Mouse (Mus musculus) adrenal gland, postnatal 14 days (tissue): ENCODE results near the gene Slc39a10. TPM values are rescaled to one million over a fixed set of nuclear protein-coding genes. Genes with fewer than 3 reads are reported as not detected.

Source experiments
- DNase-seq: peaks from one replicate; pipeline ENCODE4 v3.0.0; 2021; ENCODE audit warnings: mixed read lengths
- long read RNA-seq, 2 experiments: library from polyadenylated mRNA; stranded (forward); transcript quantifications; one replicate each; pipeline ENCODE4 v2.0.0; 2021
- total RNA-seq: library from RNA; stranded (reverse); gene quantifications from 2 replicates; pipeline ENCODE4 v1.2.3, GENCODE M21; 2021

Gene Slc39a10
- total RNA-seq = 18.6 and 19.3 TPM in 2 replicates
- long read RNA-seq, experiment 1, full-length matches to known transcripts = 11 of 20 reads
- long read RNA-seq, experiment 1, partial matches to known transcripts = 2 of 20 reads
- long read RNA-seq, experiment 1, other reads (novel, unspliced or antisense) = 7 of 20 reads
- long read RNA-seq, experiment 2, full-length matches to known transcripts = 8 of 14 reads
- long read RNA-seq, experiment 2, partial matches to known transcripts = 2 of 14 reads
- long read RNA-seq, experiment 2, other reads (novel, unspliced or antisense) = 4 of 14 reads

DNA sequence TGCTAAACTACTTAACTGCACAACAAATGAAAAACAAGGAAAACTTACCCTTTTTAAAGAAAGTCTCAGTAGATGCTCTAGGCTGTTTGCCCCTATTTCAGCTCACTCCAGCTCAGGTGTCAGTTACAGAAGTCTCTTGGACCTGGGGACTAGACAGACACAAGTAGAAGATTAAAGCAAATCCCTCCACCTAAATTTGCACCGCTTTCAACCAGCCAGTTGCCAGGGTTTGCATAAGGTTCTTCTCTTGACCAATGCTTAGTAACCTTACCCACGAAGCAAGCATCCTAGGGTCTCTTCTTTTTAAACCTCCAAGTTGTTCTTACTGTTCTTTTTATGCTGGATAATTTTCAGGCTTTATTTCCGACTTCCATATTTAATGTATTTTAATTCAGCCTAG lies at the start of gene Slc39a10:
Gene Slc39a10 (minus strand): TSS at position 101 of the 400 bp plus-strand sequence.
- DNase-seq = no peak

DNA sequence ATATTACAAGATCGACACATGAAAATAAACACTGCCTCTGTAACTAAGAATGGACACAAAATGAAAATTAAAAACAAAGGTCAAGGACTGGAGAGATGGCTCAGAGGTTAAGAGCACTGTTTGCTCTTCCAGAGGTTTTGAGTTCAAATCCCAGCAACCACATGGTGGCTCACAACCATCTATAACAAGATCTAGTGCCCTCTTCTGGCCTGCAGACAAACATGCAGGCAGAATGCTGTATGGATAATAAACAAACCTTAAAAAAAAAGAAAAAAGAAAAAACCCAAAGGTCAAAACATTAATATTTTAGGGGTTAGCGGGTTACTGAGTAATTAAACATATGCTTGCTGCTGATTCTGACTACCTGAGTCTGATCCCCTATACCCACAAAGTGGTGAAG lies 46.6 kb upstream of the Slc39a10 start:
- DNase-seq = no peak

DNA sequence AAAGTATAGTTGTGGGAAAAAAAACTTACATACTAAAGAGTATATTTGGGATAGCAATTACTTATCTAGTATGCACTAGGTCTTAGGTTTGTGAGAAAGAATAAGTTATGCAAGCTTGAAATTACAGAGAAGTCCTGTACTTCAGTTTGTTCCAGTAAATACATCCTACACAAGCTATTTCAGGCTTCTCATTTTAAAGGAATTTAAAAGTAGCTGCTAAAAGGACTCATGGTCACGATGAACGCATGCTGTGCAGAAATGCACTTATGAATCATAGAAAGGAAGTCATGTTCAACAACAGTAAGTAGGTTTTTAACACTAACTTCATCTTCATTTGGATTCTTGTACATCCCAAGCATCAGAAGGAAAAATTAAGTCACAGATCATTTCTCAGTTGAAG lies 45.0 kb upstream of the Slc39a10 start:
- DNase-seq = no peak

DNA sequence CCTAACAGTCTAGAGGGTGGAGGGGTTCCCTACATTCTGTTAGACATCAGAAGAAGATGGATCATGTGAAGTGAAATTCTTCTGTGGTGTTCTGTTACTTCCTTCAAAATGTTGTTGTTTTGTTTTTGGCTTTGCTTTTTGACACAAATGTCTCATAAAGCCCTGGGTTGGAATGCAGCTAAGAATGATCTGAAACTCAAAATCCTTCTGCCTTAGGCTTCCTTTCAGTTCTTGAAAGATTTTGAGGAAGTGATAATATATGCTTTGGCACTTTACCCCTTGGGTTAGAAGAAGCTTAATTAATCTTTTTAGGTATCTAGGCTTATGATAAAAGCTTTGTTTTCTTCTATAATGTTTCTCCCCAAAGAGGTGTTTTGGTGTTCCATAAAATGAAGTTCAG lies 34.5 kb upstream of the Slc39a10 start:
- no peak for DNase-seq

DNA sequence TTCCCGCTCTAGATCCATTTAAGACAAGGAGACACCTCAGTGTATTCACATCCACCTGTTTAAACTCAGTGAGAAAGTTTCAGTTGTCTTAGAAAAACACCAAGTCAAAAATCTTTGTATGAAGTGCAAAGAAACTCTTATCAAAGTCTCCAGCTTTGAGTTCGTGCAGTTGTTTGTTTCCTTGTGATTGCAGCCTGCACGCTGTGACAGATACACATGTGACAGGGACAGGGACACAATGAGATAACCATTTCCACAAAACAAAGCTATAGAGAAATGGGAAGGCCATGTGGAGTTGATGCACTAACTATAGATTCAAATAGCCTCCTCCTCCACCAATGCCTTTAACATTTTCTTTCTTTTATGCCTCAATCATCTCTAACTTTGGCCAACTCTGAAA lies 33.6 kb upstream of the Slc39a10 start:
- no peak for DNase-seq

DNA sequence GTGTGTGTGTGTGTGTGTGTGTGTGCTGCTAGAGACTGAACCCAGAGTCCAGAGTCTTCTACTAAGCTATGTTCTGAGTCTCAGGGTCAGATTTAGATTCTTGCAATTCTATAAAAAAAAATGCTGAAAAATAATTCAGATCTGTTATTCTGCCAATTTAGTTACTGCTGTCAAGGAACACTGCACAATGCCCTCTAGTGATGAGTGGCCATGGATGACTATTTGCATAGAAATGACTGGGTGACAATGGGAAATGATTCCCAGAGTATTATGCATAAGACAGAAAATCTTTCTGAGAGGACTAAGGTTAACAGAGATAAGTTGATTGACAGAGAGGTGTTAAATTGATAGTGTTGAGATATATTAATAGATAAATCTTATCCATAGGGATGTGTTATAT lies 32.3 kb upstream of the Slc39a10 start:
- no peak for DNase-seq

DNA sequence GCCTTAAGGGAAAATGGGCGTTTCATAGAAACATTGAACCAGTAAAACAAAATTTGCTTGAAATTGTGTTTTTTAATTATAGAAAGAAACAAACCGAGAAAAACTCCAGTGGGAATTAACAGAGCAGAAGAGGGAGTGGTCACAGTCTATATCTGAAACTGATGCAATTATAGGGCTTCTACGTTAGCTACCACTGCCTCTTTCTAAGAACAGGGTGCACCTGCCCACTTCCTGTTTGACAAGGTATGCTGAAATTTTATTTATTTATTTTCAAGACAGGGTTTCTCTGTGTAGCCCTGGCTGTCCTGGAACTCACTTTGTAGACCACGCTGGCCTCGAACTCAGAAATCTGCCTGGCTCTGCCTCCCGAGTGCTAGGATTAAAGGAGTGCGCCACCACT lies 30.3 kb upstream of the Slc39a10 start:
- no peak for DNase-seq

DNA sequence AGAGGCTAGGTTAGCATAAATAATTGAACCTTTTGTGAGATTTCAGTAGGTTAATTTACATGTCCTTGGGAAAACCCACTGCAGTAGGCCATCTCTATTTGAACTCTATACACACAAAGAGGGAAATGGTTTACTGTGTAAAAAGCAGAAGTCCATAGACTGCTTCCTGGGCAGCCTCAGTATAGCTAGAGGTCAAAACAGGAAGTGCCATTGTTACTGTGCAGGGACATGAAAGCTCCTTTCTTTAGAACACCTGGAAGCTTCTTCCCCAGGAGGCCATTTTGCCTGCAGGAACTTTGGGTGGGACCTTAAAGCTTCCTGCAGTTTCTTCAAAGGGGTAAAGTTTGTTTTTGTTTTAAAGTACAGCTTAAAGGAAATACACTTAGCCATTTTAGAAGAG lies 29.0 kb upstream of the Slc39a10 start:
- DNase-seq = no peak

DNA sequence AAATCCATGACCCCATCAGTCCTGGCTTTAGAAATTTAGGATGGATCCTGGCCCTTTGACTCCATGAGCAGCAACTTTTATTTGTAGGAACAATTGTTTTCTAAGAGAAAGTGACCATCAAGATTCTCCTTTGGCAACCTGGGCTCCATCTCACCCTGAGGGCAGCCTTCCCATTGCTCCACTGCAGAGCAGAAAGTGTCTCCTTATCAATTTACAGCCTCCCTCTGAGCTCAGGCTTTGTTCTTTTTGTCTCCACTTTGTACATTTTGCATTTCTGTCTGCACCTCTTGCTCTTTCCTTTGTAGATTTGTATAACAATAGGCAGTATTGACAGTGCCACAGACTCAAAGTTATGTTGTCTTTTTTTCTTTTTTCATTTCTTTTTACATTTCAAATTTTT lies 23.6 kb upstream of the Slc39a10 start:
- DNase-seq = no peak

DNA sequence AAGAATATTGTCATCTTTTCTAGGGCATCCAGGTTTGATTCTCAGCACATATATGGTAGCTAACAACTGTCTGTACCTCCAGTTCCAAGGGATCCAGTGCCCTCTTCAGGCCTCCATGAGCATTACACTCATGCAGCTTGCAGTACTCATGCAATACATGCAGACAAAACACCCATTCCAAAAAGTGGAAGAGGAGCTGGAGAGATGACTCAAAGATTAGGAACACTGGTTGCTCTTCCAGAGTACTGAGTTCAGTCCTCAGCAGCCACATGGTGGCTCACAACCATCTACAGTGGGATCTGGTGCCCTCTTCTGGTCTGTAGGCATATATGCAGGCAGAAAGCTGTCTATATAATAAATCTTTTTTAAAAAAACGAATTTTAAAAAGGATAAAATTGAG lies 21.7 kb upstream of the Slc39a10 start:
- DNase-seq = no peak

DNA sequence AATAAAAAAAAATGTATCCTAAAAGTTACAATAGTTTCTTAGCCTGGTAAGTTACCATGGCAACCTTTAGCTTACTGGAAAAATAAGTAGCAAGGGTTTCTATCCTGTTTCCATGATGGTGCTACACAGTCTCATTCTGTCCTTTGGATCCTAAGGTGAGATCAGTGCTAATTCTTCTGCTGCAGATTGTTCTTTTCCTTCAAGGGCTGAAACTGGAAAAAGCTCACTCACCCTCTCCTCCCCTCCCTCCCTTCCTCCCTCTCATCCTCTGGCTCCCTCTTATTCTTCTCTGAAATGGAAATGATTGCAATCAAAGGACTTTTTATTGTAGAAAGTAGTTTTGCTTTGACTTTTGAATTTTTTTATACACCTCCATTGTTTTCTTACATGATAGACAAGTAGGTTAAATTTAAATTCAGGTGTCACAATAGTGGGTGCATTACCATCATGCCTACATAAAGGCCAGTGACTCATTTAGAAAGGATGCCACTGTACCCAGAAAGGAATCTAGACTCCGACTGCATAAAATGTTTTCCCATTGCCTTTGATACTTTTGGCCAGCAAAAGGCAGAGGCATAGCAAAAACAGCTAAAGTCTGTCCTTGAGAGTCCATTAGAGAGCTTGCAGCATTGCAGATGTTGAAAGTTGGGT lies 20.0 kb upstream of the Slc39a10 start:
- no peak for DNase-seq

DNA sequence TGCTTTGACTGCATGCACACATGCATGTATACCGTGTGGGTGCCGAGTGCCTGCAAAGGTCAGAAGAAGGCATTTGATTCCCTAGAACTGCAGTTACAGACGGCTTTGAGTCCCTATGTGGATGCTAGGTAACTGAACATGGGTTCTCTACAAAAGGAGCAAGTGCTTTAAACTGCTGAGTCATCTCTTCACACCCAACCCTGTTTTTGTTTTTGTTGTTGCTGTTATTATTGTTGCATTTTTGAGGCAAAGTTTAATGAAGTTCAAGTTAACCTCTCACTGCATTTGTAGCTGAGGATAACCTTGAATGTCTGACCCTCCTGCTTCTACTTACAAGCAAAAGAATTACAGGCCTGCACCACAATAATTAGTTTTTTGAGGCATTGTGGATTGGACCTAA lies 17.5 kb upstream of the Slc39a10 start:
- DNase-seq = no peak

DNA sequence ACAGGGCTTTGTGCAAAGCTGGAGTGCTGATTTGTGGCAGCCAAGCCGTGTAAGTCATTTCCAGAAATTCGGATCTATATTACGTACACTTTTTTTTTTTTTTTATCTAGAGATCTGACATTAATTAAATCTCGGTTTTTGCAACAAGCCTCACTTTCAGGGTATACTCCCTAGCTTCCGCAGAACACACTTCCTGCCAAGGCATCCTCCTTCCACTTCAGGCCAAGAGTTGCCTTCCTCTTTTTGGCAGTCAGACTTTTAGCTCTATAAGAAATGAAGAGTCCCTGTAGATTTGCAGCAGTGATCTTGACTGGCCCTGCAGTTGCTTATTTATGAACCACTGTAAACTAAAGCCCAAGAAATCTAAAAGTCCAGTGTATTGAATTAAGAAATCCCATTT lies 13.1 kb upstream of the Slc39a10 start:
- DNase-seq = no peak

DNA sequence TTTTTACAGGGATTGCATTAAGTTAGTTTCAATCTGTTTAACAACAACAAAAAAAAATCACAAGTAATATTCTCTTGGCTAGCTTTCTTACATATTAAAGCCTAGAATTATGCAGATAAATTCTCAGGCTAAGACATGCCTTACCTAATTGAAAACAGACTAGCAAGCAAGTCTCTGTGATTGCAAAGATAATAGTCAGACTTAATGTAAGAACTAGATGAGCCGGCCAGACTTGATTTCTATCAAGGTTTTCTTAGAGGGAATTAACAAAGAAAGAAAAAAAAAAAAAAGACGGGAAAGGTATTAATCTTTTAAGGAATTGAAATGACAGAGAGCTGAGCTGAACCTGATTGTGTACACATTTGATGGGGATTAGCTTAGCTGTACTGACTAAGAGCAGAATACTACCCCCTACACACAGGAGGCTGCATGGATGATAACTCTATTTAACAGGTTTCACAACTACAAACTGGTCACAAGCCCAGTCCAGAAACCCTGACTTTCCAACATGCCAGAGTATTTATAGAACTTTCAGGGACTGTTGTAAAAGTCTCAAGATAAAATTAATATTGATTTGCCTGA lies 9.5 kb upstream of the Slc39a10 start:
- no peak for DNase-seq

DNA sequence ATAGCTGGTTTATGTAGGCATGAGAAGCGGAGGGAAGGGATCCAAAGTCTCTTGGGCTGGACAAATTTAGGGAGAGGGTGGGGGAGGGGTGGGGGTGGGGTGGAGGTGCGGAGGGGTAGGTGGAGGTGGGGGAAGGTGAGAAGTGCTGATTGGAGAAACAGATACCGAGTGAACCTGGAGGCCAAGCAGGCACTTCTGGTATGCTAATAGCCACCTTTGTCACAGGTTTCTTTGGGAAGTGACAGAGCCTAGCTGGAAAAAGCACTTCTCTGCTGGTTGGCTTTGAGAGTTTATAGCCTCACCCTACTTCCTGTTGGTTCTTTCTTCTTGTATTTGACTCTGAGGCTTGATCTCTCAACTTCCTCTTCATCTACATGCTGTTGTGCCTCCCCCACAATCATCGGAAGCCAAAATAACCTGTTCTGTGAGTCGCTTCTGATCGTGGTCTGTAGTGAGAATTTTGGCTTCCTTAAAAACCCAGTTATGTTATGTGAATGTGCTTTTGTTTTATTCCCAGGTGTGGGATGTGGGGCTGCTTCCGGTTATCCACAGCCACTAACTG lies 1.7 kb upstream of the Slc39a10 start:
- DNase-seq = no peak

DNA sequence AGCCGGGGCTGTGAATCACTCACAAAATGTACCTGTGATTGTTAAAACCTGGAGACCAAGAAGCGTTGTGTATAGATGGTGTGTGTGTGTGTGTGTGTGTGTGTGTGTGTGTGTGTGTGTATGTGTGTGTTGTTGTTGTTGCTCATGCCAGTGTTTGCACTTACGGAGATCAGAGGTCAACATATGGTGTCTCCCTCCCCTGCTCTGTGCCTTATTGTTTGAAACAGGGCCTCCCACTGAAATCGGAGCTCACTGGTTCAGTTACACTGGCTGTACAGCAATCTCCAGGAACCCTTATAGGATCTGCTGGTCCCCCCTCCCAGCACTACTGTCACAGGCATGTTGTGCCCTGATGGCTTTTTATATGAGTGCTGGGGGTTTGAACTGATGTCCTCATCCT lies 3.9 kb downstream of the Slc39a10 start:
- no peak for DNase-seq

DNA sequence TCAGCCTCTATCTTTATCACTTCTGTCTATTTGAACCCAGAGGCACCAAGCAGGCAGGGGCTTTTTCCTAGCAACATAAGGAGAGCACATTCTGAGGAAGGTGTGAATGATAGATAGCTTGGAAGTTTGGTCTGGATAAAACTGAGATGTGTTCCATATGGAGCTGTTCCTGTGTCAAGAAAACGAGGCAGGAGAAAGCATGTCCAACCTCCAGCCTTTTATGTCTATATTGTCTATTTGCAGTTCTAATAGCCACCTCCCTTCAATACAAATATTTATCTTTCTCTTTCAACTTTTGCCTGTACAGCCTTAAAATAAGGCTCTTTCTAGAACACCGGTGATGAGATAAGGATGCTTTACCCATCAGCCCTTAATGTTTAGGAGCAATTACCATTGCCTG lies 4.3 kb downstream of the Slc39a10 start:
- no peak for DNase-seq

DNA sequence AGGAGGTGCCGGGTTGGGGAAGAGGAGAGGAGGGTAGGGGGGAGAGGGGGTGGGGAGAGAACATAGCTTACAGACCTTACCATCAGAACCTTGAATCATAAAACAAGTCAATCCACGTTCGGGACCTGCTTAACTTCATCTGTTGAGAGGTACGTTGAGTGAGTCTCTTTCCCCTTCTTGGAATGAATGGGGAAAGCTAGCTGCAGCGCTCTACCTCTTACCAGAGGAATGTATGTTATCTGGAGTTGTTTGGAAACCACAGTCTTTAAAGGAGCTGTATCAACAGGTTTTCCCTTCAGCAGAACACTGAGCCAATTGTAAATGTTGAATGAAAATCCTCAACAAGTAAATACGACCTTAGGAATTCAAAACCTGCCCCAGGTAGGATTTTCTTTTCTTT lies 4.7 kb downstream of the Slc39a10 start:
- no peak for DNase-seq

DNA sequence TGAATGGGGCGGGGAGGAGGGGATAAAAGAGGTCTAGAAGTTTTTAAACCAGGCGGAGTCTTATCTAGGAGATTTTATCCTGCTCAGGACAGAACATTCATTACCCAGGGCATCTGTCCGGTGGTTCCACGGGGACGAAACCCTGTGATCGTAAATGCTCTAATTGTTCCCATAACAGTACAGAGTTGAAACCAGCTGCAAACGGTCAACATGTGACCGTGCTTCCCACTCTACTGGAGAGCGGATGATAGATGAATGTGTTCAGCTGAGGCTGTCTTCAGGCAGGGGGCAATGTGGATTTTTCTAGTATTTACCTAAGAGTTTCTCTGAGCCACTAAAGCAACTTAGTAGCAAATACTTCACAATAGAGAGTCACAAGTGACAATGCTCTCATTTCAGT lies 6.6 kb downstream of the Slc39a10 start:
- no peak for DNase-seq

DNA sequence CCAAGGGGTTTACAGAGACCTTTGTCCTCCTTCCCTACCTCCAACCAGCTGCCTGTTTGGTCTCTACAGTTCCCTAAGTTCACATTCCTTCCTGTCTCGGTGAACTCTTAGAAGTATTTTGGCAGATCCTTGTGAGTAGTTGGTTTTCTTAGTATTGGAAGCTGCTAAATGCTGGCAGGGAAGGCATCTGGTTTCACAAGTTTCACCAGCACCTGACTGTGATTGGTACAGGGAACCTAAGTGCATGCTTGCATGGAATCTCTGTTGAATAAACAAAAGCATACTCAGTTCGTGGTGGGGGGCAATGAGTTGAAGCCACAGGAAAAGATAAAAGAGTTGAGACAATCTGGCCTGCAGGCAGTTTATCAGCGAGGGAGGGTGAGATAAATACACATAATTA lies 7.4 kb downstream of the Slc39a10 start:
- DNase-seq = no peak

DNA sequence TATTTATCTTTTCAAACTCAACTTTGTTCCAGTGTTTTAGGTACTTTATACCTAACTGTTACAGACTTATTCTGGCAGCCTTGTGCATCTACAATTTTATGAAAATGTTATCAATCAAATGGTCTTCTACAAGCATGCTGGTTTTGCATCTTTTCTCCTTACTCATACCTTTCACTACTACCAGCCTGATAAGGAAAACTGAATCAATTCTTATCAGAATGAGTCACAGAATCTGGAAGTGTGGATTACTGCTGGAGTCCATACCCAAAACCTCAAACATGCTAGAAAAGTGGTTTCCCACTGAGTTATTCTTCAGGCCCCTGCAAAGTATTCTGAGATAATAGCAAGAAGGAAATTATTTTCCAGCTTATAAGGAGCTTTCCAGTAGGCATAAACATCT lies 12.7 kb downstream of the Slc39a10 start:
- no peak for DNase-seq

DNA sequence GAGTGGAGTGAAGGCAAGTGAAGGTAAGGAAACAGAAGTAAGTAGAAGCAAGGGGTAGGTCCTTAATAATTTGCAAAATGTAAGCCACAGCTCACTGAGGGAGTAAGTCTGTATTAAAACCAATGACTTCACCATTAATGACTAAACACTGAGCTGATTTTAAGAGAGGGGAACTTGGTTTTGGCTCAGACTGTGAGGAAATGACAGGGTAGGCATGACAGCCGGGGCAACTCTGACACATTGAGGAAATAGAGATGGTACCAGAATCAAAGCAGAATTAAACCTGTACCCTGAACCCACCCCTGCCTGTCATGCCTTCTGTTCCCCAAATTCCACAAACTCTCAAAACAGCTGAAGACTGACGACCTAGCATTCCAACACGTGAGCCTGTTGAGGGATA lies 18.9 kb downstream of the Slc39a10 start:
- DNase-seq = no peak

DNA sequence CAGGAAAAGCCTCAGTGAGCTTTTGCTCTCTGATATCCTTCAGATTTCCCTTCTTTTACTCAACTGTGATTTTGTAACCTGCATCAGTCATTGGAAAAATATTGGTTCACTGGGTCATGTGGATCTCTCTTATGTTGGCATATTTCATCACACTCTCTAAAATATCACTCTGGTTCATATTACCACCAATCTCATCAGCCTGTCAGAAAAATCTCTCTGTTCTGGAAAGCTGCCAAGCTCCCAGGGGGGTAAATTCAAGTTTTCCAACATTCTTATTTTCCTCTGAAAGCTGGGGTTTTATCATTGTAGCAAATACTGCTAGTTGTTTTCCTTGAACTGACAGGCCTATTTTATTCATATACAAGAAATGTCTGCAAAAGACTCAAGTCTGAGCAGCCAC lies 22.9 kb downstream of the Slc39a10 start:
- no peak for DNase-seq
